Mouse (Mus musculus): ENCODE results near the gene Unc5b.

The Unc5b gene

DNA sequence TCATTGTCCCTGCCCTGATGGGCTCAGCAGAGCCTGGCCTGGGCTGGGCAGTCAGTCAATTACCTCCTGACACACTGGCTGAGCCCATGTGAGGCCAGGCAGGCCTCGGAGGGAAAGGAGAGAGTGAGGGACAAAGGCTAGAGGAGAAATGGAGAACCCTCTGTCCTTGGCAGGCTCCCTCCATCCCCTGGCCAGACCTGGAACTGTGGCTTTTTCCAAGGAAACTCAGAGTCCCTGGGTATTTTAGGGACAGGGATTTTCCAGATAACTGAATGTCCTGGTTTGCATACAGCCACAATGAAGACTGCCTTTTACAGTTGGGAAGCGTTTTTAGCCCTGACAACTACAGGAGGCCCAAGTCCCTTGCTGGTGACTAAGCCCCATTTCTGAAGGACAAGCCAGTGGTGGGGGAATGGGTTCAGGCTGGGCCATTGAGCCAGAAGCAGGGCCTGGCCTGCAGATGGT is 99.0 kb downstream of the Unc5b start:
- no peak for ATAC-seq (ENCODE audit: insufficient number of reproducible peaks, low FRiP score, low TSS enrichment)

DNA sequence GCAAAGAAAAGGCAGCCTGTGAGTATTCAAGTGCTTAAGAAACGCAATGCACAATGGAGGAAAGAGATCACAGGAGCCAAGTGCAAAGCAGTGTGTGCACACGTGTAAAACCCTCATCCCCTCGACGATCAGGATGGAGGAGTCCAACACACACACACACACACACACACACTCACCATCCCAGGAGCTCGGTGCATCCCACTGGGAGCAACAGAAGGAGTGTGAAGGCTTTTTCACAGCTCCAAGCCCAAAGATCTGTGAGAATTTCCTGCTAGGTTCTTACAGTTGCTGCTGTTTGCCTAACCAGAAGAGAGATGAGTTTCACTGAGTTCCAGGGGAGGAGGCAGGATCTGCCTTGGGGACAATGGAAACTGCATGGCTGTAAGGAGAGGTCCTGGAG is 99.6 kb downstream of the Unc5b start:
- no peak for ATAC-seq (ENCODE audit: insufficient number of reproducible peaks, low FRiP score, low TSS enrichment)

GRCm38 (mm10) chr10:60727301-60727700 is 104.1 kb downstream of the Unc5b start:
- no peak for ATAC-seq (ENCODE audit: insufficient number of reproducible peaks, low FRiP score, low TSS enrichment)

- no peak for ATAC-seq (ENCODE audit: insufficient number of reproducible peaks, low FRiP score, low TSS enrichment)
These were observed 104.5 kb downstream of the Unc5b start for GRCm38 (mm10) chr10:60726896-60727295.

- ATAC-seq (ENCODE audit: insufficient number of reproducible peaks, low FRiP score, low TSS enrichment): no peak
These were observed 106.9 kb downstream of the Unc5b start for GRCm38 (mm10) chr10:60724496-60724895.

DNA sequence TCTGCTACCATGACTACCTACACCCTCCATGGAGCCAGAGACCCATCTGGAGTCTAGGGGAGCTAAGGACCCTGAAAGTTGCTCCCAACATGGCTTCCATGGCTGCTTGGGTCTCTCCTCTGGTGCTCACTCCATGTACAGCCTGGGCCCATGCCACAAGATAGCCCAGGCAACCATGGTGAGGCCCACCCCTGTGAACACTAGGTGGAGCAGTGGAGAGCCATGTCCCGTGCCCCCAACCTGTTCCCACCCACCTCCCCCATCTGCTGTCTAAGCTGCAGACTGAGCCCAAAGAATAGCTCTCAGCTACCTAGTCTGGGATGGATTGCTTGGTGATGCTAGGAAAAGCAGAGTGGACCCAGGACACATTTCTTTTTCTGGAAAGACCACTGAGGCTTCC is 108.0 kb downstream of the Unc5b start:
- no peak for ATAC-seq (ENCODE audit: insufficient number of reproducible peaks, low FRiP score, low TSS enrichment)

GRCm38 (mm10) chr10:60721640-60722039 is 109.7 kb downstream of the Unc5b start:
- ATAC-seq (ENCODE audit: insufficient number of reproducible peaks, low FRiP score, low TSS enrichment): no peak

- no peak for ATAC-seq (ENCODE audit: insufficient number of reproducible peaks, low FRiP score, low TSS enrichment)
These were observed 110.9 kb downstream of the Unc5b start for GRCm38 (mm10) chr10:60720461-60720860.

- ATAC-seq (ENCODE audit: insufficient number of reproducible peaks, low FRiP score, low TSS enrichment): no peak
These were observed 112.9 kb downstream of the Unc5b start for GRCm38 (mm10) chr10:60718491-60718890.

- ATAC-seq (ENCODE audit: insufficient number of reproducible peaks, low FRiP score, low TSS enrichment): no peak
These were observed 114.9 kb downstream of the Unc5b start for GRCm38 (mm10) chr10:60716449-60716848.

Data from cerebellum, adult (tissue).